Mouse (Mus musculus) forebrain, embryonic 16.5 days (tissue): ENCODE results near the gene Rpsa. TPM values are rescaled to one million over a fixed set of nuclear protein-coding genes. Genes with fewer than 3 reads are reported as not detected.

Experiments used
- ATAC-seq: fragments of 200-750 bp; cut with Nextera tagmentation; 2 replicates; pipeline ENCODE4 v1.8.0; 2017; ENCODE audit warnings: mild to moderate bottlenecking, moderate library complexity
- H3K27ac ChIP-seq: fragments of 300-500 bp; sonication (generic); 2 replicates; pipeline ENCODE4 v1.5.1; 2014; ENCODE audit warnings: low read length, control low read depth
- H3K27me3 ChIP-seq: fragments of 300-500 bp; sonication (generic); replicated peaks from 2 replicates; pipeline ENCODE4 v1.6.1; 2014; ENCODE audit warnings: low read length; ENCODE audit not compliant: control insufficient read depth, insufficient read depth
- H3K36me3 ChIP-seq: fragments of 300-500 bp; sonication (generic); 2 replicates; pipeline ENCODE4 v1.6.1; 2014; ENCODE audit not compliant: control insufficient read depth, insufficient read depth
- H3K4me1 ChIP-seq: fragments of 300-500 bp; sonication (generic); replicated peaks from 2 replicates; pipeline ENCODE4 v1.6.1; 2014; ENCODE audit warnings: low read length; ENCODE audit not compliant: control insufficient read depth, insufficient read depth
- H3K4me2 ChIP-seq: fragments of 300-500 bp; sonication (generic); 2 replicates; pipeline ENCODE4 v1.6.1; 2014; ENCODE audit warnings: mild to moderate bottlenecking, low read length, control low read depth
- H3K4me3 ChIP-seq: fragments of 300-500 bp; sonication (generic); replicated peaks from 2 replicates; pipeline ENCODE4 v1.5.1; 2014; ENCODE audit warnings: mild to moderate bottlenecking, low read length, control low read depth
- H3K9ac ChIP-seq: fragments of 300-500 bp; sonication (generic); replicated peaks from 2 replicates; pipeline ENCODE4 v1.6.1; 2014; ENCODE audit warnings: low read depth, low read length, control low read depth
- H3K9me3 ChIP-seq: fragments of 300-500 bp; sonication (generic); 2 replicates; pipeline ENCODE4 v1.6.1; 2016; ENCODE audit warnings: low read length; ENCODE audit not compliant: control insufficient read depth
- WGBS: fragments of 180-500 bp; shearing (Covaris S2); extraction: QIAGEN DNeasy Blood & Tissue Kit; methylation state at CpG from one replicate; pipeline ENCODE4 v1.1.7; 2014; 5-methylcytosine and 5-hydroxymethylcytosine counted together
- polyA plus RNA-seq: library from polyadenylated mRNA; unstranded; fragments of >200 nt; fragmentation: Nextera tagmentation; extraction: Ambion mirVana; gene quantifications from 2 replicates; pipeline ENCODE4 v1.2.1, GENCODE M21; 2015

Rpsa gene
- polyA plus RNA-seq, 1 experiment from 2014 or later = 1,017 TPM

GRCm38 (mm10) chr9:120178813-120179212, 51.3 kb downstream of the Rpsa start:
- Histone ChIP-seq H3K4me1 (no peaks in the 10 kb centered on the region), H3K9ac (no peak overlapping the region), H3K4me3 (no peak overlapping the region), H3K27me3 (no peaks in the 10 kb centered on the region), H3K4me2 (no peak overlapping the region), H3K27ac (no peak overlapping the region), H3K36me3 (no peaks in the 10 kb centered on the region), H3K9me3 (no peaks in the 10 kb centered on the region)
- no peak for ATAC-seq
- WGBS = 92% methylated on average over 10 of the region's 10 CpGs

Other genes starting within 250 kb of the Rpsa start
- 85.2 and 89.8 TPM in 2 replicates for gene Wdr48, start 232.8 kb upstream of the Rpsa start, polyA plus RNA-seq
- gene Gorasp1, start 190.1 kb upstream of the Rpsa start, polyA plus RNA-seq = 23.8 and 30.4 TPM in 2 replicates
- gene Ttc21a, start 190.1 kb upstream of the Rpsa start, polyA plus RNA-seq = 0.37 and 0.76 TPM in 2 replicates
- 2.0 and 2.5 TPM in 2 replicates for gene Csrnp1, start 143.0 kb upstream of the Rpsa start, polyA plus RNA-seq
- gene Xirp1, start 104.1 kb upstream of the Rpsa start, polyA plus RNA-seq = not detected in 2 replicates
- gene Cx3cr1, start 57.8 kb upstream of the Rpsa start, polyA plus RNA-seq = 6.4 and 7.0 TPM in 2 replicates
- gene Ccr8, start 35.6 kb upstream of the Rpsa start, polyA plus RNA-seq = not detected in 2 replicates
- 37.5 and 39.4 TPM in 2 replicates for gene Slc25a38, start 17.3 kb upstream of the Rpsa start, polyA plus RNA-seq
- gene Mobp, start 22.0 kb downstream of the Rpsa start, polyA plus RNA-seq = 0.13 TPM in 1 of 2 replicates, not detected in the other
- 1.6 and 2.2 TPM in 2 replicates for gene Myrip, start 173.8 kb downstream of the Rpsa start, polyA plus RNA-seq